Mouse (Mus musculus): ENCODE measurements at regions not wholly inside any gene's neighbourhood (a gene's known extent, or its start where the extent isn't known, plus 50 kb on each side); places are given as distances from the start of the nearest gene placed in this dataset.

GRCm38 (mm10) chr9:63896073-63896807 is 125.6 kb downstream of the Smad6 start:
- no peak for DNase-seq (ENCODE audit: low spot score in 2 of 2)

GRCm38 (mm10) chr9:63892235-63892971 is 129.5 kb downstream of the Smad6 start:
- DNase-seq (ENCODE audit: low spot score in 2 of 2) = no peak

- no peak for DNase-seq (ENCODE audit: low spot score in 2 of 2)
Measured at GRCm38 (mm10) chr9:63890717-63891116, 131.1 kb downstream of the Smad6 start.

DNA sequence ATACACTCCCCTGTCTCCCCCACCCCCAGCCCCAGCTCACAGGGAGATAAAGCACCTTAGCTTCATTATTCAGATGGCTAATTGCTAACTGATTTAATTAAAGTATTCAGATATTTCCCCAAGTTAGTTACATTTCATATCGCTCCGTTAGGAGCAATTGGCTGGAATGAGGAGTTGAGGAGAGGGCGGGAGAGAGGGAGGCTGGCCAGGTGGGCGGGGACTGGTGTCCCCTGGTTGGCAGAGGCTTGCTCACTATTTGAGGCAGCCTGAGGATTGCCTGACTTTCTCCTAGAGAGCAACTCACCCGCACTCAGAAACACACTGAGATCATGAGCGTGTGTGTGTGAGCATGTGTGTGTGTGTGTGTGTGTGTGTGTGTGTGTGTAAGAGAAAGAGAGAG is 131.8 kb upstream of the Smad3 start:
- no peak for DNase-seq (ENCODE audit: low spot score in 2 of 2)

DNA sequence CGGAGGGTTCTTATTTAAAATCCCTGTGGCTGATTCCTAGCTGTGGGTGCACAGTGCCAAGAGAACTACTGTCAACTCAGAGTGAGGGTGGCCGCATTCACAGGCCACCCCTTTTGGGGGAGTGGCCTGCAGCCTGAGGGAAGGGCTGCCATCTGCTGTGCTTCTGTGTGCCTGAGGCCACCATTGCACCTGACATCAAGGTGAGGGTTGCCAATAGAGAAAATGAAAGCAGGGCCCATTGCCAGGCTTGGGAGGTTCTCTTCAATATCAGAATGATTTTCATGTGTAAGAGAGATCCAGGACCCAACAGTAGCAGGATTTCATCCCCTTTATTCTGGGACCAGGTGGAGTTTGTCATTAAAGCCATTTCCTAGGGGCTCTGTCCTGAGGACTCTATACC is 127.2 kb upstream of the Smad3 start:
- DNase-seq (ENCODE audit: low spot score in 2 of 2) = no peak

DNA sequence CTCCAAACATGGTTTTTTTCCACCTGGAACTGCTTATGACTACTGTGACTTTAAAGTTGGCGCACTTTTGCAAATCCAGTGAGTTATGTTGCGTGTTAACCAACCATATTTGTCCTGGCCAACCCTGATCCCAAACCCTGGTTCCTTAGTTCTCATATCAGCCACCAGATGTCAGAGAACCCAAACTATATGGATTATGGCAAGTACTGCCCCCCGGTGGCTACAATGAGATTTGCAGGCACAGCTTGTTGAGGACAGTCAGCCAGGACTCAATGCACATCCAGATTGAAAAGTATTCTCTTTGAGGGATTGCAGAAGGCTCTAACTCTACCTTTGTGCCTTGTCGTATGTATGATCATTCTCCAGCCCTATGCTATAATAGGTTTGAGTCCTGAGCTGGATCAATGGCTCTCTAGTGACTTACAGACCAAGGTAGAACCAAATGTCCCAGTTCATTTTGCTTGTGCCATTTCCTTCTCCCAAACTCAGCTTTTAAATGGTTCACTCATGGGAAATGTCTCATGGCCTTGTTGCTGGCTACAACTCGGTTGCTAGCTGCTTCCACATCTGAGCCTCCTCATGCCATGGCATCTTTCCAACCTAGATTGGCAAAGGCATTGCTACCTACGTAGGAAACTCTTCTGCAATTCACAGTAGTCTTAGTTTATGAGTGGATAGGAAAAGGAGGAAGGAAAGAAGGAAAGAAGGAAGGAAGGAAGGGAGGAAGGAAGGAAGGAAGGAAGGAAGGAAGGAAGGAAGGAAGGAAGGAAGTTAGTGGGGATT is 126.1 kb upstream of the Smad3 start:
- DNase-seq (ENCODE audit: low spot score in 2 of 2) = no peak

DNA sequence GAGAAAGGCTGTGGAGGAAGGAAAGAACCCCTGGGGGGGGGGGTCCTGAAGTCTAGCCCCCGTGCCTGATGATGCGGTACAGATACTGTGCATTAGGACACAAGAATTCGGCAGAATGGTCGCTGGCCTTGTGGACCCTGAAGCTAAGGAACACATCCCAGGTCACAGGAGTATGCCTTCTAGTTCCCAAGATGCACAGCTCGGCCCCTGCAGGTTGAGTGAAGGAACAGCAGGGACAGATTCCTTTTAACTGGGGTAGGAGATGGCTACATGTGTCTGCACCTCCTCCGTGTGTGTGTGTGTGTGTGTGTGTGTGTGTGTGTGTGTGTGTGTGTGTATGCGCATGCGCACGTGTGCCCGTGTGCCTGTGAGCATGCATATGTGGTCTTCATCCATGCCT is 123.9 kb upstream of the Smad3 start:
- no peak for DNase-seq (ENCODE audit: low spot score in 2 of 2)

- no peak for DNase-seq (ENCODE audit: low spot score in 2 of 2)
Measured at GRCm38 (mm10) chr9:63881261-63881563, 123.4 kb upstream of the Smad3 start.

- DNase-seq (ENCODE audit: low spot score in 2 of 2) = no peak
Measured at GRCm38 (mm10) chr9:63880487-63881260, 122.9 kb upstream of the Smad3 start.

GRCm38 (mm10) chr9:63879710-63880428 is 122.1 kb upstream of the Smad3 start:
- no peak for DNase-seq (ENCODE audit: low spot score in 2 of 2)

DNA sequence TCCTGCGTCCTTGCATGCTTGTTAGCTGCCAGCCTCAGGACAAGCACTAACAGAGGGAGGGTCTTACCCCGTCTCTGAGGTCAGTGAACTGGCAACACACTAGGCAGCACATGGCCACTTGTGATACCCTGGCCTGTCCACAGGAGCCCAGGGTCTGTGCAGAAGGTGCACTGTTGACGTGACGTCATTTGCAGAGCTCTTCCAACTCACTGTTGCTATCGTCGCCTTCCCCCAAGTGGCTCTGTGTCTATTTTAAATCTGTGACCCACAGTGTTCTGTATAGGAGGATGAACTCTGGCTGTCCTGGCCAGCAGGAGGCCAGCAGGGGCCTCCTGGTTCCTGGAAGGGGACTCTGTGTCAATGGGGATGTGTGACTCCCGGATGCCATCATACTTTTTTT is 120.1 kb upstream of the Smad3 start:
- no peak for DNase-seq (ENCODE audit: low spot score in 2 of 2)

- no peak for DNase-seq (ENCODE audit: low spot score in 2 of 2)
Measured at GRCm38 (mm10) chr9:63876886-63877285, 119.1 kb upstream of the Smad3 start.

GRCm38 (mm10) chr9:63876023-63876422 is 118.2 kb upstream of the Smad3 start:
- no peak for DNase-seq (ENCODE audit: low spot score in 2 of 2)

DNA sequence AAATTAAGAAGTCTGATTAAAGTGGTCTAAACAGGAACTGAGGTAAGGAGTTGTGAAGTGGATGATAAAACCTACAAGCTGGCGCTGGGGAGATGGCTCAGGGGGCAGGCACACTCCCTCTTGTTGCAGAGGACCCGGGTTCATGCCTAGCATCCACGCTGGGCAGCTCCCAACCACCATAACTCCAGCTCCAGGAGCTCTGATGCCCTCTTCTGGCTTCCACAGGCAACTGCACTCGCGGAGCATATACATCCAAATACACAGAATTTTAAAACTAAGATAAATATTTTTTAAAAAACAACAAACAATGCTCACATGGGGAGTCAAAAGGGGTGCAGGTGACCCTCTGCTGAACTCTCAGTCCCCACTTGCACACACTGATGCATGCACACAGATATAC is 117.4 kb upstream of the Smad3 start:
- no peak for DNase-seq (ENCODE audit: low spot score in 2 of 2)

DNA sequence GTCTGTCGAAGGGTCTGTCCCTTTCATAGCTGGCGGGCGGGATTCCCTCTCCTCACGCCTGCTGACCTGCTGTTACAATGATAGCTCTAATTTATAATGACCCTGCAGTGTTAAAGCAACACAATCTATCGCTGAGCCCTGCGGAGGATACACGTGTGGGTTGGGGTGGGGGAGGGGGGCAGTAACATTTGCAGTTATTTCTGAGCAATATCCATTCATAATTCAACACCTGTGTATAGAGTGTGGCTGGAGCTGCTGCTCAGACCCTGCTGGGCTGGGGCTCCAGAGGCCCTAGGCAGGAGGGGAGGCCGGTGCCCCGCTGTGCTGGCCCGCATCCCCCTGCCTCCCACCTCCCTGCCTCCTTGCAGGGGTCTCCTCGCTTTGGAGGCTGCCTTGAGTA is 106.6 kb upstream of the Smad3 start:
- DNase-seq (ENCODE audit: low spot score in 2 of 2) = no peak

- no peak for DNase-seq (ENCODE audit: low spot score in 2 of 2)
Measured at GRCm38 (mm10) chr9:63863328-63863727, 105.5 kb upstream of the Smad3 start.

GRCm38 (mm10) chr9:63862427-63862826 is 104.6 kb upstream of the Smad3 start:
- DNase-seq (ENCODE audit: low spot score in 2 of 2) = no peak

- DNase-seq (ENCODE audit: low spot score in 2 of 2) = no peak
Measured at GRCm38 (mm10) chr9:63861418-63861817, 103.6 kb upstream of the Smad3 start.

DNA sequence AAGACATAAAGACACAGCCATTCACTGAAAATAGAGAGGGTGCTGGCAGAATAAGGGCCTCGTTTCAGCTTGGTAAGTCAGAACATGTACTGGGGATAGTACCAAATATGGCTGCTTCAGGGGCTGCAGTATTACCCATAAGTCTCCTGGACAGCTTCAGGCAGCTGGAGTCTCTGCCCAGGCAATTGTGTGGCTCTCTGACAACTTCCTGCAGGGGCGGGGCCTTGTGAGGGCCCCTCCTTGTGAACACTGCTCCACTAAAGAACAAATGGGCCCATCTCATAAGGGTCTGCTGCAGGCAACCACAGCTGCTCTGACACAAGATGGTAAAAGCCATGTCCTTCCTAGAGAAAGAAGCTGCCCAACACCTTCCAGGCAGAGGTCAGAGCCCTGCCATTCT is 102.4 kb upstream of the Smad3 start:
- no peak for DNase-seq (ENCODE audit: low spot score in 2 of 2)

- peak; percentile 90 to 92 for DNase-seq (ENCODE audit: low spot score in 2 of 2)
Measured at GRCm38 (mm10) chr9:63856065-63856736, 98.4 kb upstream of the Smad3 start.
